Mouse (Mus musculus) large intestine, adult 2 months (tissue): ENCODE results near the gene Zbtb24. TPM values are rescaled to one million over a fixed set of nuclear protein-coding genes. Genes with fewer than 3 reads are reported as not detected.

Experiments used
- DNase-seq: peaks from one replicate; pipeline ENCODE4 v3.0.0-alpha.2; 2012; ENCODE audit warnings: low read depth, low spot score
- WGBS: fragments of 180-500 bp; shearing (Covaris S2); methylation state at CpG from one replicate; pipeline ENCODE4 v1.1.7; 2018; 5-methylcytosine and 5-hydroxymethylcytosine counted together
- polyA plus RNA-seq: library from polyadenylated mRNA; depleted of rRNA; stranded (reverse); fragments of >200 nt; gene quantifications from 2 replicates; pipeline ENCODE4 v1.2.3, GENCODE M21; 2012

The Zbtb24 gene
- polyA plus RNA-seq, 1 experiment, result 10.6 TPM

DNA sequence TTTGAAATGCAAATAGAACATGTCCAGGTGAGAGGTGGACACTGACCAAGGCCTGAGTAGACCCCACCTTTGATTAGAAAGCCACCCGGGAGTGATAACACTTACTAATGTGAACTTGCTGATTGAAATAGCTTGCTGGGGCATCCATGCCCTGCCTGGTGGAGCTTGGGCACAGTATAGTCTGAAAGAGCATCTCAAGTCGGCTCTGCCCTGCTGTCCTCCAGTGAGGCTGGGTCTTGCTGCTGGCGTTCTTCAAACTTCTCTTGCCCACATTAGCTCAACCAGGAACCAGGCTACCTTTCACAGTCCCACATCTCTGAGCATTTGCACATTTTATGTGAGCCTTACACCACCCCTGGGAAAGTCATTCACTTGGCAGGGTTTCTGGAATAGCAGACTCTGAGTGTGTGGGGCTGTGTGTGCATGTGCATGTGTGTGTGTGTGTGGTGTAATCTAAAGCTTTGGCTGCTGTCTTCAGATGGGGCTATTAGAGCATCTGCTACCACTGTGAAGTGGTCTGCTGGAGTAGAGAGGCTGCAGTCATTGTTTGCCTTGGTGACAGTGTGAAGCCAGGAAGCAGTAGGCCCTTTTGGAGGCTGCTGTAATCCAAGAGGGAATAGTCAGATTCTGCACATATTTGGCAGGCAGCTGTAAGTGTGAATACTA, 11.0 kb downstream of the Zbtb24 start:
- DNase-seq, result no peak
- WGBS, result 77% methylated on average over 3 of the region's 3 CpGs

DNA sequence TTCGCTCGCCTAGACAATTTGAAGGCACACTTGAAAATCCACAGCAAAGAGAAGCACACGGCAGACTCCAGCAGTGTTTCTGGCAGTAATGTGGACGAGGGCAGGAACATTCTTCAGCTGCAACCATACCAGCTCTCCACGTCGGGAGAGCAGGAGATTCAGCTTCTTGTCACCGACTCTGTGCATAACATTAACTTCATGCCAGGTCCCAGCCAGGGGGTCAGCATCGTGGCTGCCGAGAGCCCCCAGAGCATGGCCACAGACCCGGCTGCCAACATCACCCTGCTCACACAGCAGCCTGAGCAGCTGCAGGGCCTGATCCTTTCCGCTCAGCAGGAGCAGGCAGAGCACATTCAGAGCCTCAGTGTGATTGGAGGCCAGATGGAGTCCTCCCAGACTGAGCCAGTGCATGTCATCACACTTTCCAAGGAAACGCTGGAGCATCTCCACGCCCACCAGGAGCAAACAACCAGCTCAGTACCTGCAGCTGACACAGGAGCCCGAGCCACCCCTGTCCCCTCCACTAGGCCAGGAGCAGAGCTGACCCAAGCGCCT, 14.3 kb downstream of the Zbtb24 start:
- 79% methylated on average over 15 of the region's 15 CpGs for WGBS
- no peak for DNase-seq

DNA sequence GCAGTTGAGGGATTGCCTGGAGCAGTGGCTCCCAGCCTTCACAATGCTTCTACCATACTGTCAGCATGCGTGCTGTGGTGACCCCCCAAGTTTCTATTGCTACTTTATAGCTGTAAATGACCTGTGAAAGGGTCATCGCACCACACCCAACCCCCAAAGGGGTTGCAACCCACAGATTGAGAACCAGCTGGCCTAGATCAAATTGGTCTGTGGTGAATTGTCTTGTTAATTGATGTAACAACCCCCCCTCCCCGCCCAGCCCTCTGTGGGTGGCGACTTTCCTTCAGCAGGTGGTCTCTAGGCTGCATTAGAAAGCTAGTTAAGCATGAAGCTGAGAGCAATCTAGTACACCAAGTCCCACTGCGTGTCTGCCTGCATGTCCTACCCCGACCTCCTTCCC, 17.1 kb downstream of the Zbtb24 start:
- 88% methylated on average over 6 of the region's 6 CpGs for WGBS
- DNase-seq, result no peak

DNA sequence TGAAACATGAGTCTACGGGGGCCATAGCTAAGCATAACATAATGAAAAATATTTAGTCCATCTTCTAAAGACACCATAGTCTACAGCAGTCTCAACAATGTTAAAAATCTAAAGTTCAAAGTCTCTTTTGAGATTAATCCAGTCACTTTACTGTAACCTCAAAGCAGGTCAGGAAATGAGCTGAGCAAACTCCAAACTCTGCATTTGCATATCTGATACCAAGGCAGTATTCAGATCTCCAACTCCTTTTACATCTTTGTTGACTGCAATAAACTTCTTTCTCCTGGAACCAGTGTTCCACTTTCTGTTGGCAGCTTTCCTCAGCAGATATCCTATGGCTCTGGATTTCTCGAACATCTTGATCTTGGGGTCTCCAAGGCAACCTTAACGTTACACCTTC, 20.5 kb downstream of the Zbtb24 start:
- 56% methylated on average over 3 of the region's 3 CpGs for WGBS
- no peak for DNase-seq

DNA sequence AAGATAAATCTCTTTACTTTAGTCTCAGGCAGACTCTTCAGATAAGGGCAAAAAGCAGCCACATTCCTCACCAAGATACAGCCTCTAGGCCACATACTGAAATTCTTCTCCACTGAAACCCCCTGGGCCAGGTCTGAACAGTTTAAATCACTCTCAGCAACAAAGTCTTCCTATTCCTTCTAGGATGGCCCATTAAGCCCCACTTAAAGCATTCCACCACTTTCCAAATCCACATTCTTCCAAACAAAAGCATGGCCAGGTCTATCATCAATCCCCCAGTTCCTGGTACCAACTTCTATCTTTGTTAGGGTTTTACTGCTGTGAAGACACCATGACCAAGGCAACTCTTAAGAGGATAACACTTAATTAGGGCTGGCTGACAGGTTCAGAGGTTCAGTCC, 22.4 kb downstream of the Zbtb24 start:
- no peak for DNase-seq

DNA sequence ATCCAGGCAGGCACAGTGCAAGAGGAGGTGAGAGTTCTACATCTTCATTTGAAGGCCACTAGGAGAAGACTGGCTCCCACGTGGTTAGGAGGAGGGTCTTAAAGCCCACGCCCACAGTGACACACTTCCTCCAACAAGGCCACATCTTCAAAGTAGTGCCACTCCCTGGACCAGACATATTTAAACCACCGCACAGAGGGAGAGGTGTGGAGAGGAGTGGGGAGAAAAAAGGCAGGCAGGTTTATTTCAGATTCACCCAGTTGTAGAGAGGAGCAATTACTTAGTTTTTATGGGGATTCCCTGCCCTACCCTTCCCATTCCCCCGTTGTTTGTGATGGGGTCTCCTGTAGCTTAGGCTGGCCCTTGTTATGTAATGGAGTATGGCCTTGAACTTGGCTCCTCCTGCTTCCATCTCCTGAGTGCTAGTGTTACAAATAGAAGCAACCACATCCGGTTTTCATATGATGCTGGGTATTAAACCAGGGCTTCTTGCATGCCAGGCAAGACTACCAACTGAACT, 22.8 kb downstream of the Zbtb24 start:
- 49% methylated on average over 5 of the region's 5 CpGs for WGBS
- no peak for DNase-seq

DNA sequence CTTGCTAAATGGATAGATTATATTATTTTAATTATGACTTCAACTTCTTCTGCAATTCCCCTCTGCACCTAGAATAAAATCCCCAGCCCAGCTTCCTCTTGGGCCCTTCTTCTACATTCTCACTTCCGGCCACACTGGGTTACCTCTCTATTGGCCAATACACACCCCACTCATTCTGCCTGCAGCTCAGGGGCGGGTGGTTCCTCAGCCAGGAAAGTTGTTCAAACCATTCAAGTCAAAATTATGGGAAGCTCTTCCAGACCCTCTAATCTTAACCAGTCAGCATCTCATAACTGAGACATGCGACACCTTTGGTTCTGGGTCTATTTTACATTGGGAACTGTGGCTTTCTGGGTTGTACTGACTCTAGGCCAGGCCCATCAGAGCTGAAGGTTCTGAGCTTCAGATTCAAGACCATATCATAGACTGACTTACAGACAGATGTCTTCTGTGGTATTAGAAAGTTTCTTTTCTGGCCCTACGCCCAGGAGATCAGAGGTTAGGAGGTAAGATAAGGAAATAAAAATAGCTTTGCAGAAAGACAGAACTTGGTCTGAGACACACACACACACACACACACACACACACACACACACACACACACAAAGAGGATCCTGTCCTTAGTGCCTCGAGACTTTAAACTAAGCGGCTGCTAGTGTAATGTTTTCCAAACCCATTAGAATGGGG, 23.7 kb downstream of the Zbtb24 start:
- DNase-seq, result no peak
- 48% methylated on average over 6 of the region's 6 CpGs for WGBS

DNA sequence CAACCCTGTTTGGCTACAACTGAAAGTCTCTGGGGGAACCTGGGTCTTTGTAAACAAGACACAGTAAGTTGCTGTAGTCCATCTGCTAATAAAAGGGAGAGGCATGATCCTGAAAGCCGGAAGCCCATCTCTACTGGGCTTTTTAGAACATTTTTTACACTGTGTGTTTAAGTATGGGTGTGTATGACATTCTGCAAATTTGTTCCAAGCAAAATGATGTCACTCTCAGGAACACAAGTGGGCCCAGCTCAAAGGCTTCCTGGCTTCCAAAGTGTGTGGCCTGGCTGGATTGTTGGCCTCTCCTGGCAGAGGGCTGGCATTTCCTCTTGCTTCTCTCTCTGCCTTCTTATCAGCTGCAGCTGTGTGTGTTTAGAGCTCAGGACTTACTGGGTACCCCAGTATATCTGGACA, 24.8 kb downstream of the Zbtb24 start:
- WGBS, result 17% methylated on average over 1 of the region's 1 CpGs

DNA sequence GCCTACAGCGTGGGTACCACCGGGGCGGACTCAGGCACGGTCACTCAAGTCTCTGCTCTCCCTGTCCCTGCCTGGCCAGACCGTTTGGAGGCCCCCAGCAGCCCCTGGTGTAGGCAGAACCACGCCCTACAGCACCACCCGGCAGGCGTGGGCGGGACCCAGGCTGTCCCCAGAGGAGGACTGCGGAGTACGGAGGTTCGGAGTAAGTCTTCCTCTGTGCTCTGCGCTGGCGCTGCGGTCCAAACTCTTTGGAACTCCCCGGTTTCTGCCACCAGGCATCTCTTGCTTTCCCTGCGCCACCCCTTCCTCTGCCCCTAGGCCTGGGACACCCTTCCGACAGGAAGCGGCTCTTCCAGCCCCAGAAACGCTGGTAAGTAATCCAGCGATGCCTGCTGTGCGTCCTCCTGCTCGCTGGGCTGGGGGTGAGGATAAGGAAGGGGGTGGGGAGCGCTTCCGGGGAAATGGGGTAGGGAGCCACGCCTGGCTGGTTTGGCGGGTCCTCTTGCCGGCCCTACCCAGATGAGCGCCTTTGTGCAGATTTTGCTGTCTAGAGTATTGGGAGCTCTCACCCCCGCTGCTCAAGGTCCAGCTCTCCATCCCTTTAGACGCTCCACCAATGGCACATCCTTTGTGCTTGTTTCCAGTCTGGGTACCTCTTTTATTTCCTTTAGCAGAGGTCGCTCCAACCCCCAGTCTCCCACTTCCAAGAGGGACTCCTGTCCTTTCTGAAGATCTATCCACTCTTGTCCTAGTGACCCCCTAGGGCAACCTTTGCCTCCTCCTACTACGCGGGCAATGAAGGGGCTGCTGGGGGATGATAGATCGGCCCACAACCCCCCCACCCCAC, 26.2 kb downstream of the Zbtb24 start, which contains the start of gene Mical1:
TSS of gene Mical1 (plus strand) at position 144 of the 847 bp plus-strand sequence.
- WGBS, result 4% methylated on average over 35 of the region's 35 CpGs
- no peak for DNase-seq

More for the DNA sequence above, 24.8 kb downstream of the Zbtb24 start:
- no peak for DNase-seq

DNA sequence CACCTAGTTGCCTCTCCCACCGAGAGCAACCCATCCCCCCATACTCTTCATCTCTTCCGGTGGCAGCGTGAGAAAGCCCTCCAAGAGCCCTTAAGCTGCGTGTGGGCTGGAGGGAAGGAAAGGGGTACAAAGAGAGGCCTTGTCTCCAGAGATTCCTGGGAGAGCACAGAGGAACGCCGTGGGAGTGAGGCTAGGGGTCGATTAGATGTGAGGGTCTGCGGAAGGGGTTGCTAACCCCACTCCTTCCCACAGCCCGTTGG, 26.8 kb downstream of the Zbtb24 start:
- 2% methylated on average over 9 of the region's 9 CpGs for WGBS
- no peak for DNase-seq

DNA sequence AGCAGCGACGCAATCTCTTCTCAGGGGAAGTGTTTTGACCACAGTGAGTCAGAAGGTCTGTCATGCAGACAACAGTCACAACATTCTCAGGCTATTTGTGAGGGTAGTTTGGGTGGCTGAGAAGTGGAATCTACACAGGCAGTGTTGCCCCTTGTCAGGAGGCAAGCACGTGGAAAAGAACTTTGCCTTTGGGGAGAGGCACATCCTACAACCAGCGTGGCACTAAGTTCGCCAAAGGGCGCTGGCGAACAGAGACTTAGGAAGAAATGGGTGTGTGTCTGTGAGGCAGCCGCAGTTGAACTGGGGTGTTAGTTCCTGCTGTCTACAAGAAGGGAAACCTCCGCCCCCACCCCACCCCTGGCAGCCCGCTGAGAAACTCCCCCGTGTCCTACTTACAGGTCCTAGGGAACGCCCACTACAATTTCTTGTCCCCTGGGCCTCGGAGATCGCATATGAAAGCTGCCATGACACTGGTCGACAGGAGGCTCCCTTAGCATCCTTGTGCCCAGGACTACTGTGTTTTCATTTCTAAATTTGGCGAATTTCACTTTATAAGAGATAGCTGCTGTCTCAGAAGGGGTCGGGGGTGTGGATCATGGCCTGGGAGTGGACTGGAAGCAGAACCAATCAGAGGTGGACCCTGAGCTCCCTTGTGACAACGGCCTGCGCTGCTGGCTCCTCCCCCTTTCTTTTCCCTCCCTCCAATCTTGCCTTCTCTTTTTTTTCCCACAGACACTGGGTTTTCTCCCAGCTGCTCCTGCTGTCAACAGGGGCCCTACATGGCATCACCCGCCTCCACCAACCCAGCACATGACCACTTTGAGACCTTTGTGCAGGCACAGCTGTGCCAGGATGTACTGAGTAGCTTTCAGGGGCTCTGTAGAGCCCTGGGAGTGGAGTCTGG, 27.3 kb downstream of the Zbtb24 start:
- WGBS, result 4% methylated on average over 20 of the region's 20 CpGs
- no peak for DNase-seq

DNA sequence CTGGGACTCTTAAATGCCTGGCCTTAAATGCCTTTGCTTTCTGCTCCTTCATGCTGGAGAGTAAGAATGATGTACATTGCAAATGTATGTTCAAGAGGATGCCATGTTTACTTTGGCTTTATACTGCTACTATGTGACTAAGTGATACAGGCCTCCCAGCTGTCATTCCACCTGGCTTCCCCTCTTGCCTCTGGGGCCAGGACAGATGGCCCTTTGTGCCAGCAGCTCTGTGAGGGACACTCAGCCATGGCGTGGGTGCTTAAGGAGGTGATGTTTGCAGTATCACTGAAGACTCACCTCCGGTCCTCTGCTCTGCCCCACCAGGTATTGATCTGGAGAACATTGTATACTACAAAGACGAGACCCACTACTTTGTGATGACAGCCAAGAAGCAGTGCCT, 29.8 kb downstream of the Zbtb24 start:
- 73% methylated on average over 3 of the region's 3 CpGs for WGBS
- DNase-seq, result no peak

DNA sequence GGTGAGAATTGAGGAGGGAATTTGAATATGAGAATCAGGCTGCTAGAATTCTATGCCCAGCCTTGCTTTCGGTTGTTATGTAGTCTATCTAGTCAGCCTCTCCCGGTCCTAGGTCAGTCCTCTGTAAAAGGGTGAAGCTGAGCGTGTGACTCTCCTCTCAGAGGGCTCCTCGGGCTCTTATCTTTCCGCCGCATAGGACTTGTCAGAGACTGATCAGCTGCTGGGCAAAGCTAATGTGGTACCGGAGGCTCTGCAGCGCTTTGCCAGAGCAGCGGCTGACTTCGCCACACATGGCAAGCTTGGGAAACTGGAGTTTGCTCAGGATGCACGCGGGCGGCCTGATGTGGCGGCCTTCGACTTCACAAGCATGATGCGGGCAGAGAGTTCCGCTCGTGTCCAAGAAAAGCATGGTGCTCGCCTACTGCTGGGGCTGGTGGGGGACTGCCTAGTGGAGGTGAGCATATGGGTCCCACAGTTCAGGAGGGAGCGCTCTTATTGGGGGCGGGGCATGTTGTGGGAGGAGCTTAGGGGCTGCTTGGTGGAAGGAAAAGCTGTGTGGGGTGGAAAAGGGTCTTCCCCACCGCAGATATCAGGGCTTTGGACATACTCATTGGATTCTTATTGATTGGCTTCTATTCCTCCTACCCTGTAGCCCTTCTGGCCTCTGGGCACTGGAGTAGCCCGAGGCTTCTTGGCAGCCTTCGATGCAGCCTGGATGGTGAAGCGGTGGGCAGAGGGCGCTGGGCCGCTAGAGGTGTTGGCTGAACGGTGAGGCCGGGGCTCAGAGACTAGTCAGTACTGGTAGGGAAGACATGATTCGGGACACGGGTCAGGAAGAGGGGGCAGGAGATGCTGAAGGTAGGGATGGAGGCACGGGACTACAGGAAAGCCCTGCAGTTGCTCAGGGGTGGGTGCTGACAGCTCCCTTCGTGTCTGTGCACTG, 31.0 kb downstream of the Zbtb24 start:
- 81% methylated on average over 33 of the region's 33 CpGs for WGBS
- DNase-seq, result no peak

DNA sequence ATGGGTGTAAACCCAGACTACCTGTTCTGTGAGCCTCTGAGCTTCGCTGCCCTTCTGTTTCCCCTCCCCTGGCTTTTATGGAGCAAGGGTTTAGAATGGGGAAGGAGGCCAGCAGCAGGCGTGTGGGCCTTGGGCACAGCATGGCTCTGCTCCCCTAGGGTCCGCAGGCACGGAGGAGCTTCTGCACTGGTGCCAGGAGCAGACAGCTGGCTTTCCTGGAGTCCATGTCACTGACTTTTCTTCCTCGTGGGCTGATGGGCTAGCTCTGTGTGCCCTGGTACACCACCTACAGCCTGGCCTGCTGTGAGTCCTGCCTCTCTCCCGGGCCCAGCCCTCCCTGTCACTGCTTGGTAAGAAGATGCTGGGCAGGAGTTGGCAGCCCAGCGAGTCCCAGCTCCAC, 32.3 kb downstream of the Zbtb24 start:
- no peak for DNase-seq
- WGBS, result 81% methylated on average over 7 of the region's 7 CpGs

DNA sequence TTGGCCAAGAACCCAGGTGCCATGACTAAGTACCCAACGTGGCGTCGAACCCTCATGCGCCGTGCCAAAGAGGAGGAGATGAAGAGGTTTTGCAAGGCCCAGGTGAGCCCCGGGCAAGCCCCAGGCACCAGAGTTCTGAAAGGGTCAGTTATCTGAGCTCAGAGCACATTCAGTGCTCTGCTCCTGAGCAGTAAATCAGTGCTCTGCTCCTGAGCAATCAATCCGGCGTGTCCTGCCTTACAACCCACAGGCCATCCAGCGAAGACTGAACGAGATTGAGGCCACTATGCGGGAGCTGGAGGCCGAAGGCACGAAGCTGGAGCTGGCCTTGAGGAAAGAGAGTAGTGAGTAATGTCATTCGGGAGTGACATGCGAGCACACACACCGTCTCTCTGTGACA, 35.6 kb downstream of the Zbtb24 start:
- 91% methylated on average over 16 of the region's 16 CpGs for WGBS
- no peak for DNase-seq

DNA sequence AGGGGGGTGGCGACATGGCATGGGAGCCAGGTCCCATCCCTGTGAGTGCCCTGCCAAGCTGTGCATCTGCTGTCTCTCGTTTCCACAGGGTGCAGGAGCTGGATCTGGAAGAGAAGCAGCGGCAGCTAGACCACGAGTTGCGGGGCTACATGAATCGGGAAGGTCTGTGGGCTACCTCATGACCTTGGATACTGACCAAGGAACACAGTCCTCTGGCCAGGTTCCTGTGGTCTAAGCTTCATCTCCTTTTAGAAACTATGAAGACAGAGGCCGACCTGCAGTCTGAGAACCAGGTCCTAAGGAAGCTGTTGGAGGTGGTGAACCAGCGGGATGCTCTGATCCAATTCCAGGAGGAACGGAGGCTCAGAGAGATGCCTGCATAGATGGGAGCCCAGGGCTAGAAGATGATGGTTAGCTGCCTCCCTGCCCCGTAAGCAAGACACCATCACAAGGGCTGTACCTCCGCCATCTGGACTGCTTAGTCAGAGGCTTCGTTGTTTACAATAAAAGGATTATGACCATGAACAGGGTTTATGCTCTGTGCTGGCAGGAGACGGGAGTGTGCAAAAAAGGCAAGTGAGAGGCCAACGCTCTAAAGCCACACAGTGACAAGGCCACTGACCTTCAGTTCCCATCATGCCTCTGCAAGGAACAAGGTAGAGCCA, 36.5 kb downstream of the Zbtb24 start:
- DNase-seq, result no peak
- 66% methylated on average over 14 of the region's 14 CpGs for WGBS

DNA sequence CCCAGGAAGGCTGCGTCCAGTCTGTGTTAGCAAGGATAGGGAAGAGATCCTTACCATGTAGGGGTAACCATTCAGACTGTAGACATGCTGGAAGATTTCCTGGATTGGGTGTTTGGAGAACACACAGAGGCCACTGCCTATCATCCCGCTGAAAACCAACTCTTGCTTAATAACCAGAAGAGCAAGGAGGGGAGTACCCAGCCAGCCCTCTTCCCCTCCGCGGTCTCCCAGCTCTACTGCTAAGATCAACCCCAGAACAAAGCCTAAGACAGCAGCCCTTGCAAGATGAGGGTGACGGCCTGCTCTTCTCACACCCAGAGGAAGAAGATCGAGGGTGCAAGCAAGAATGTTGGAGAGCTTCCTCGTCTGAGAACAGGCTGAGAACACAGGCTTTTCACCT, 38.7 kb downstream of the Zbtb24 start:
- no peak for DNase-seq
- 13% methylated on average over 7 of the region's 7 CpGs for WGBS

DNA sequence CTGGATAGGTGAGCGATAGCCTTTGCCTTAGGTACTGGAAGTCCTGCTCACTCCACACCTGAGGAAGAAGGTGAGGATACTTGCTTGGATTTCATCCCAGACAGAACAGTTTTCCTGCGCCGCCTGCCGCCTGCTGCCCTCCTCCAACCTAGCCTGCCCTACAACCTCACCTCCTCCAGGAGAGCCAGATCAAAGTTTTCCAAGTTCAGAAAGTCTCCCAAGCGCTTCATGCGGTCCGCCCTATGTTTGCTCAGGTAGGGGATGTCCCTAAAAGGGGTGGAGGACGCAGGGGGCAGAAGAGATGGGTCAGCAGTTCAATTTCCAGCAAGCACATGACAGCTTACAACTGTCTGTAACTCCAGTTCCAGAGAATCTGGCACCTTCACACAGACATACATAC, 39.1 kb downstream of the Zbtb24 start:
- no peak for DNase-seq
- WGBS, result 15% methylated on average over 8 of the region's 8 CpGs
